Comparison of ENCODE assay signal across 8 mouse cellular contexts in genomic region chr15:103338829-103339165, GRCm38 (mm10). TPM values are rescaled to one million over a fixed set of nuclear protein-coding genes. Genes with fewer than 3 reads are reported as not detected.
DNase-seq lines count a peak whose midpoint lies in the region; ATAC-seq and TF ChIP-seq lines count a peak whose summit lies in the region.

No protein-coding gene starts in this region.

- H3K4me2 ChIP-seq in kidney, embryonic 16.5 days (replicated peaks; ENCODE audit: low read depth, low read length) = no peak overlapping the region
- peak overlapping the region; percentile 80 for H3K4me2 ChIP-seq in embryonic facial prominence, embryonic 13.5 days
- H3K4me2 ChIP-seq in hindbrain, embryonic 16.5 days (ENCODE audit: low read length) = peak overlapping the region; percentile 83
- peak overlapping the region; percentile 70 for H3K4me2 ChIP-seq in midbrain, embryonic 15.5 days

- 0 out of 2 replicates have a peak, but pooled peaks cover under 1% of the 10 kb centered on the region for H3K36me3 ChIP-seq in kidney, embryonic 16.5 days (ENCODE audit: insufficient read depth, low read length)
- H3K36me3 ChIP-seq in kidney, adult 2 months (ENCODE audit: control insufficient read depth, insufficient read depth, low read length) = no peaks in the 10 kb centered on the region
- H3K36me3 ChIP-seq in embryonic facial prominence, embryonic 13.5 days = peaks cover 3% of the 10 kb centered on the region; the same call in 1 of the 2 replicates
- no peaks in the 10 kb centered on the region for H3K36me3 ChIP-seq in hindbrain, embryonic 16.5 days (ENCODE audit: control insufficient read depth, insufficient read depth, low read length)
- H3K36me3 ChIP-seq in midbrain, embryonic 15.5 days (replicated peaks) = no peaks in the 10 kb centered on the region

- no peak for TF ChIP-seq POLR2A in kidney, adult 2 months (IDR thresholded peaks at IDR 0.05; ENCODE audit: low read depth, low read length)

- peaks cover 27% of the 10 kb centered on the region; the same call in 1 of the 2 replicates for H3K27me3 ChIP-seq in kidney, embryonic 16.5 days (ENCODE audit: insufficient read depth, low read length)
- H3K27me3 ChIP-seq in kidney, adult 2 months (replicated peaks; ENCODE audit: control insufficient read depth, insufficient read depth, low read length) = no peaks in the 10 kb centered on the region; the same call in 1 of the 2 replicates
- peaks cover 35% of the 10 kb centered on the region for H3K27me3 ChIP-seq in embryonic facial prominence, embryonic 13.5 days
- no peaks in the 10 kb centered on the region; the same call in 1 of the 2 replicates for H3K27me3 ChIP-seq in hindbrain, embryonic 16.5 days (replicated peaks; ENCODE audit: control insufficient read depth, insufficient read depth, low read length)
- H3K27me3 ChIP-seq in midbrain, embryonic 15.5 days (replicated peaks) = 0 out of 2 replicates have a peak, but pooled peaks cover 4% of the 10 kb centered on the region

- H3K4me3 ChIP-seq in kidney, embryonic 16.5 days (ENCODE audit: low read length) = no peak overlapping the region; the same call in 1 of the 2 replicates
- H3K4me3 ChIP-seq in kidney, adult 2 months (ENCODE audit: insufficient read depth, low read depth, low read length) = no peak overlapping the region
- H3K4me3 ChIP-seq in embryonic facial prominence, embryonic 13.5 days = peak overlapping the region; percentile 64
- H3K4me3 ChIP-seq in hindbrain, embryonic 16.5 days (ENCODE audit: low read length) = peak overlapping the region; percentile 64
- peak overlapping the region; percentile 67 for H3K4me3 ChIP-seq in midbrain, embryonic 15.5 days

- no peak for ATAC-seq in kidney, embryonic 16.5 days (ENCODE audit: low FRiP score, low TSS enrichment)
- no peak for ATAC-seq in embryonic facial prominence, embryonic 13.5 days (ENCODE audit: insufficient number of reproducible peaks, insufficient read depth, low FRiP score, low TSS enrichment, low read depth)
- no peak; the same call in 1 of the 2 replicates for ATAC-seq in hindbrain, embryonic 16.5 days
- no peak for ATAC-seq in midbrain, embryonic 15.5 days (replicated peaks)

- DNase-seq in kidney, adult 2 months = no peak
- no peak for DNase-seq in embryo, embryonic 10 days (ENCODE audit: low spot score)
- no peak for DNase-seq in ovary, postnatal 10 days (ENCODE audit: low spot score)
- DNase-seq in testis, postnatal 14 days (ENCODE audit: low spot score) = no peak

- H3K27ac ChIP-seq in kidney, embryonic 16.5 days (ENCODE audit: low read length) = no peak overlapping the region
- H3K27ac ChIP-seq in kidney, adult 2 months (ENCODE audit: insufficient read depth, low read depth, low read length) = no peak overlapping the region
- H3K27ac ChIP-seq in embryonic facial prominence, embryonic 13.5 days = no peak overlapping the region
- H3K27ac ChIP-seq in hindbrain, embryonic 16.5 days (ENCODE audit: low read depth, low read length) = no peak overlapping the region
- H3K27ac ChIP-seq in midbrain, embryonic 15.5 days = no peak overlapping the region

- WGBS in kidney, embryonic 16.5 days = 43% methylated on average over 4 of the region's 4 CpGs
- 78% methylated on average over 4 of the region's 4 CpGs for WGBS in kidney, adult 2 months
- WGBS in embryonic facial prominence, embryonic 13.5 days = 38% methylated on average over 4 of the region's 4 CpGs
- WGBS in hindbrain, embryonic 16.5 days = 36% methylated on average over 4 of the region's 4 CpGs
- WGBS in midbrain, embryonic 15.5 days = 34% methylated on average over 4 of the region's 4 CpGs

- TF ChIP-seq CTCF in kidney, adult 2 months (conservative IDR thresholded peaks at IDR 0.05; ENCODE audit: insufficient read depth, insufficient read length, low read depth, low read length) = no peak

- 0 out of 2 replicates have a peak overlapping the region, but pooled peaks have one; percentile 58 for H3K9ac ChIP-seq in kidney, embryonic 16.5 days (replicated peaks; ENCODE audit: low read length)
- peak overlapping the region; percentile 65 for H3K9ac ChIP-seq in embryonic facial prominence, embryonic 13.5 days
- H3K9ac ChIP-seq in hindbrain, embryonic 16.5 days (ENCODE audit: low read depth, low read length) = peak overlapping the region; percentile 59
- H3K9ac ChIP-seq in midbrain, embryonic 15.5 days = peak overlapping the region; percentile 56; the same call in 1 of the 2 replicates

- H3K9me3 ChIP-seq in kidney, embryonic 16.5 days (ENCODE audit: low read length) = no peaks in the 10 kb centered on the region
- H3K9me3 ChIP-seq in embryonic facial prominence, embryonic 13.5 days = no peaks in the 10 kb centered on the region
- H3K9me3 ChIP-seq in hindbrain, embryonic 16.5 days (ENCODE audit: control insufficient read depth, low read length) = no peaks in the 10 kb centered on the region
- H3K9me3 ChIP-seq in midbrain, embryonic 15.5 days = no peaks in the 10 kb centered on the region

- H3K4me1 ChIP-seq in kidney, embryonic 16.5 days (ENCODE audit: insufficient read depth, low read length) = peaks cover 23% of the 10 kb centered on the region
- H3K4me1 ChIP-seq in kidney, adult 2 months (ENCODE audit: control insufficient read depth, insufficient read depth, low read length) = peaks cover 2% of the 10 kb centered on the region; the same call in 1 of the 2 replicates
- H3K4me1 ChIP-seq in embryonic facial prominence, embryonic 13.5 days = peaks cover 65% of the 10 kb centered on the region
- H3K4me1 ChIP-seq in hindbrain, embryonic 16.5 days (ENCODE audit: control insufficient read depth, insufficient read depth, low read depth, low read length) = peaks cover 25% of the 10 kb centered on the region
- H3K4me1 ChIP-seq in midbrain, embryonic 15.5 days = peaks cover 55% of the 10 kb centered on the region

RNA-seq across cellular contexts. Expression of gene Zfp385a, which starts 1.1 kb away (rescaled TPM):
- polyA plus RNA-seq in kidney, embryonic 16.5 days (2015; fragmentation: Nextera tagmentation; extraction: Ambion mirVana) = 12.4 and 14.4 TPM in 2 replicates
- polyA plus RNA-seq in kidney, adult 2 months (2012; rRNA removed) = 5.2 and 6.1 TPM in 2 replicates
- 10.9 and 12.2 TPM in 2 replicates for polyA plus RNA-seq in embryonic facial prominence, embryonic 13.5 days (2015; fragmentation: Nextera tagmentation; extraction: Ambion mirVana)
- polyA plus RNA-seq in hindbrain, embryonic 16.5 days (2015; fragmentation: Nextera tagmentation; extraction: Ambion mirVana) = 20.1 and 24.7 TPM in 2 replicates
- 24.4 and 25.6 TPM in 2 replicates for polyA plus RNA-seq in midbrain, embryonic 15.5 days (2015; fragmentation: Nextera tagmentation; extraction: Ambion mirVana)

RNA-seq across cellular contexts. Expression of gene Itga5, which starts 27.8 kb away (rescaled TPM):
- polyA plus RNA-seq in kidney, embryonic 16.5 days (2015; fragmentation: Nextera tagmentation; extraction: Ambion mirVana) = 40.7 and 44.3 TPM in 2 replicates
- polyA plus RNA-seq in kidney, adult 2 months (2012; rRNA removed) = 9.3 and 9.7 TPM in 2 replicates
- 41.2 and 41.5 TPM in 2 replicates for polyA plus RNA-seq in embryonic facial prominence, embryonic 13.5 days (2015; fragmentation: Nextera tagmentation; extraction: Ambion mirVana)
- 6.3 and 8.6 TPM in 2 replicates for polyA plus RNA-seq in hindbrain, embryonic 16.5 days (2015; fragmentation: Nextera tagmentation; extraction: Ambion mirVana)
- 7.3 and 8.2 TPM in 2 replicates for polyA plus RNA-seq in midbrain, embryonic 15.5 days (2015; fragmentation: Nextera tagmentation; extraction: Ambion mirVana)

RNA-seq across cellular contexts. Expression of gene Gpr84, which starts 28.4 kb away (rescaled TPM):
- polyA plus RNA-seq in kidney, embryonic 16.5 days (2015; fragmentation: Nextera tagmentation; extraction: Ambion mirVana) = 0.30 and 0.67 TPM in 2 replicates
- polyA plus RNA-seq in kidney, adult 2 months (2012; rRNA removed) = 0.13 TPM in 1 of 2 replicates, not detected in the other
- polyA plus RNA-seq in embryonic facial prominence, embryonic 13.5 days (2015; fragmentation: Nextera tagmentation; extraction: Ambion mirVana) = 0.54 and 0.62 TPM in 2 replicates
- 0.34 and 0.42 TPM in 2 replicates for polyA plus RNA-seq in hindbrain, embryonic 16.5 days (2015; fragmentation: Nextera tagmentation; extraction: Ambion mirVana)
- 0.31 and 0.34 TPM in 2 replicates for polyA plus RNA-seq in midbrain, embryonic 15.5 days (2015; fragmentation: Nextera tagmentation; extraction: Ambion mirVana)

Comparison
In these comparisons a context has a peak if more than half of its experiments do, and no peak if none do; other contexts are left out.
1. H3K4me3 ChIP-seq: peak in embryonic facial prominence, embryonic 13.5 days (single experiment), hindbrain, embryonic 16.5 days (single experiment) and midbrain, embryonic 15.5 days (single experiment); none in kidney, embryonic 16.5 days (single experiment) and kidney, adult 2 months (single experiment).
2. Peak in every context shown above with its lines, with median percentiles within 50 percentile points of each other: H3K9ac ChIP-seq.